In the genomic region with DNA sequence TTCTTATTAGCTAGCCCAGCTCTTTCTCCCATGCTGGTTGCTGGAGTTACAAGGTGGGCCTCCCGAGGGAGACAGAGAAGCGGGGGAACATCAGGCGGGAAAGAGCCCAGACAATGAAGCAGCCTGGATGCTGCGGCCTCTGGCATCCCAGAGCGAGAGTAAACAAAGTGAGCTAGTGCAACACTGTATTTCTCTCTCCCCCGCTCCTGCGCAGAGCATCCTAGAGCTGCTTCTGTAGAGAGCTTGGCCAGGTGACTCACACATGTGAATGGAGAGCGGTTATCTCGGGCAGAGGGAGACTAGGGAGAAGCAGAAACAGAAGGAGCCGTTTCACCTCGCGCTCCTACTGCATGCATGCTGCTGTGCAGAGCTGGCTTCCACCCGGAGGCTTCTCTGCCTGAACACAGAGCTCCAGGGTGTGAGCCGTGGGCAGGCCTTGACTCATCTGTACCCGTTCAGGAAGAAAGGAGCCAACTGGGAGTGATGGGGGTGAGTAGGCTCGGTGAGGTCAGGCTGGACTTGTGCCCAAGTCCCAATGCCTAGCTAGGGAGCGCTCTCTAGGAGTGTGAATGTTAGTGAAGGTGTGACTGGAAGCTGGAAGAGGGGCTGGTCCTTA, we compare ENCODE assay signal across 9 mouse cellular contexts. TPM values are rescaled to one million over a fixed set of nuclear protein-coding genes. Genes with fewer than 3 reads are reported as not detected.
DNase-seq lines count a peak whose midpoint lies in the region; ATAC-seq and TF ChIP-seq lines count a peak whose summit lies in the region.
"Had no signal": no experiment of that assay in that cellular context is flagged by ENCODE, and none has a peak within 500 bp of the region (broad histone marks: within the 10 kb centered on the region; RNA-seq: fewer than 3 reads in every experiment).

No protein-coding gene starts in this region.

- TF ChIP-seq CTCF in forebrain, postnatal 0 days (IDR thresholded peaks at IDR 0.05; ENCODE audit: low read depth), result no peak

- no peaks in the 10 kb centered on the region; the same call in 1 of the 2 replicates for H3K4me1 ChIP-seq in kidney, embryonic 14.5 days (ENCODE audit: control insufficient read depth, insufficient read depth, low read length)
- H3K4me1 ChIP-seq in forebrain, postnatal 0 days (ENCODE audit: insufficient read depth), result no peaks in the 10 kb centered on the region

- no peak overlapping the region for H3K4me3 ChIP-seq in kidney, embryonic 14.5 days (ENCODE audit: low read length)
- no peak overlapping the region for H3K4me3 ChIP-seq in forebrain, postnatal 0 days (ENCODE audit: low read depth, low read length)
- H3K4me3 ChIP-seq: liver, embryonic 13.5 days had no signal

- no peaks in the 10 kb centered on the region for H3K27me3 ChIP-seq in kidney, embryonic 14.5 days (ENCODE audit: control insufficient read depth, insufficient read depth, low read length)
- H3K27me3 ChIP-seq in forebrain, postnatal 0 days (ENCODE audit: insufficient read depth, low read length), result no peaks in the 10 kb centered on the region

- 46% methylated on average over 17 of the region's 17 CpGs for WGBS in kidney, embryonic 14.5 days
- WGBS in forebrain, postnatal 0 days, result 24% methylated on average over 17 of the region's 17 CpGs

- no peak overlapping the region for H3K27ac ChIP-seq in kidney, embryonic 14.5 days (ENCODE audit: low read depth, low read length)
- no peak overlapping the region for H3K27ac ChIP-seq in forebrain, postnatal 0 days (ENCODE audit: low read depth, low read length)
- H3K27ac ChIP-seq: liver, embryonic 13.5 days had no signal

- no peak overlapping the region for H3K4me2 ChIP-seq in kidney, embryonic 14.5 days (replicated peaks; ENCODE audit: low read depth, low read length)
- no peak overlapping the region for H3K4me2 ChIP-seq in forebrain, postnatal 0 days (ENCODE audit: low read depth)
- H3K4me2 ChIP-seq: liver, embryonic 13.5 days had no signal

- ATAC-seq in kidney, embryonic 14.5 days (ENCODE audit: low FRiP score, low TSS enrichment), result no peak; the same call in 1 of the 2 replicates
- peak; percentile 54 for ATAC-seq in forebrain, postnatal 0 days

- no peak overlapping the region for H3K9ac ChIP-seq in kidney, embryonic 14.5 days (ENCODE audit: low read depth, low read length)
- no peak overlapping the region for H3K9ac ChIP-seq in forebrain, postnatal 0 days
- H3K9ac ChIP-seq: liver, embryonic 13.5 days had no signal

- H3K9me3 ChIP-seq in kidney, embryonic 14.5 days (ENCODE audit: control insufficient read depth, low read length), result no peaks in the 10 kb centered on the region
- no peaks in the 10 kb centered on the region for H3K9me3 ChIP-seq in forebrain, postnatal 0 days (ENCODE audit: low read length)
- H3K9me3 ChIP-seq: liver, embryonic 13.5 days had no signal

- DNase-seq in kidney, adult 9 months, result peak; percentile 57
- DNase-seq in adrenal gland, postnatal 14 days, result peak; percentile 59
- DNase-seq in forebrain, postnatal 0 days, result peak; percentile 18
- peak; percentile 62 for DNase-seq in layer of hippocampus, adult 9-11 months
- DNase-seq in right cerebral cortex, postnatal 36 days (ENCODE audit: low spot score in 2 of 2), result peak; percentile 66 to 82
- DNase-seq in urinary bladder, postnatal 14 days (ENCODE audit: low spot score), result no peak
- DNase-seq in T-cell, adult 2 months (ENCODE audit: low spot score), result no peak
- DNase-seq: liver, embryonic 13.5 days had no signal

- H3K36me3 ChIP-seq in kidney, embryonic 14.5 days (ENCODE audit: control insufficient read depth, insufficient read depth, low read length), result no peaks in the 10 kb centered on the region
- H3K36me3 ChIP-seq in forebrain, postnatal 0 days (ENCODE audit: insufficient read depth), result no peaks in the 10 kb centered on the region
- H3K36me3 ChIP-seq: liver, embryonic 13.5 days had no signal

RNA-seq across cellular contexts. Expression of gene Plekha6, which starts 46.0 kb away (rescaled TPM):
- polyA plus RNA-seq in kidney, embryonic 14.5 days (2014; fragmentation: Nextera tagmentation; extraction: Ambion mirVana), result 3.3 and 6.1 TPM in 2 replicates
- total RNA-seq in adrenal gland, postnatal 14 days (2021), result 15.4 and 21.6 TPM in 2 replicates
- total RNA-seq in forebrain, postnatal 0 days (2014; rRNA removed), result 23.2 and 28.6 TPM in 2 replicates
- polyA plus RNA-seq in forebrain, postnatal 0 days (2015; fragmentation: Nextera tagmentation; extraction: Ambion mirVana), result 3.4 and 5.7 TPM in 2 replicates

Comparison
In these comparisons a context has a peak if more than half of its experiments do, and no peak if none do; other contexts are left out.
1. DNase-seq: peak in kidney, adult 9 months (single experiment), adrenal gland, postnatal 14 days (single experiment), forebrain, postnatal 0 days (single experiment), layer of hippocampus, adult 9-11 months (single experiment) and right cerebral cortex, postnatal 36 days (2 of 2); none in urinary bladder, postnatal 14 days (single experiment) and T-cell, adult 2 months (single experiment).